Mouse (Mus musculus): ENCODE data around the gene Cdhr4.
"Not testable (repeated sequence)": the region's sequence is repeated elsewhere in the genome, so short reads cannot be mapped to it uniquely, and the experiment has no call there.

The Cdhr4 gene

GRCm38 (mm10) chr9:108010385-108010784, 18.1 kb downstream of the Cdhr4 start:
- DNase-seq (ENCODE audit: low spot score), result no peak

GRCm38 (mm10) chr9:108013577-108013976, 21.3 kb downstream of the Cdhr4 start:
- not testable (repeated sequence) for DNase-seq (ENCODE audit: low spot score)

DNA sequence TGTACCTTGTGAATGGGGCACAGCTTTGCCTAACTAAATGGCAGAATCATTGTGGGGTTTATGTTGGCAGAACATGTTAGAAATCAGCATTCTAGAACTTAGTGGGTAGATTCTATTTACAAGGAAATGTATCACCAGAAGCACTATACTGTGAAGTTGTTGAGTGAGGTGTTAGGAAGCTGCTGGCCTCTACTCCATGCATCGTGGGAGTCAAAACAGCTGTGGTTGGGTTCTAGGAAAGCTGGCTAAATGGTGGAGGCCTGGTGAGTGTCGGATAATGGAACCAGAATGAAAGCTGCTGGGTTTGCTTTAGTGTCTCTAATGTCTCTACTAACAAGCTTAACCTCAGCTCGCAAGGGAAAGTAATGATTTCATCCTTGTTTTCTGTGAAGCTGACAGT, 24.8 kb downstream of the Cdhr4 start:
- no peak for DNase-seq (ENCODE audit: low spot score)

DNA sequence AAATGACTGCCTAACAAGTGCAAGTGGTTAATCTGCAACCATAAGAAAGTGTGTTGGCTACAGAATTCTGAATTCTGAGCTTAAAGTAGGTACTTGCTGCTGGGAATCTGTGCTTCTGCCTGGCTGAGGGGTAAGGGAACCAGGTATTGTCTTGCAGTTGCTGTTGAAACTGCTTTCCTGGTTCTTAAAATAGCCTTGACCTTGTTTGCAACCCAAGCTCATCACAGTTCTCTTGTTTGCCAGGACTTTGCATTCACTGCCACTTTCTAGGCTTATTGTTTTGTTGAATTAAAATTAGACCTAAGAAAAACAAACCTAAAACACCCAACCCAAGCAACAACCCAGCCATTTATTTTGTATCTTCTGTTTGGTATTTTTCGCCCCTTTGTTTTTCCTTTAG, 28.4 kb downstream of the Cdhr4 start:
- DNase-seq (ENCODE audit: low spot score), result no peak

GRCm38 (mm10) chr9:108023216-108023615, 30.9 kb downstream of the Cdhr4 start:
- no peak for DNase-seq (ENCODE audit: low spot score)

DNA sequence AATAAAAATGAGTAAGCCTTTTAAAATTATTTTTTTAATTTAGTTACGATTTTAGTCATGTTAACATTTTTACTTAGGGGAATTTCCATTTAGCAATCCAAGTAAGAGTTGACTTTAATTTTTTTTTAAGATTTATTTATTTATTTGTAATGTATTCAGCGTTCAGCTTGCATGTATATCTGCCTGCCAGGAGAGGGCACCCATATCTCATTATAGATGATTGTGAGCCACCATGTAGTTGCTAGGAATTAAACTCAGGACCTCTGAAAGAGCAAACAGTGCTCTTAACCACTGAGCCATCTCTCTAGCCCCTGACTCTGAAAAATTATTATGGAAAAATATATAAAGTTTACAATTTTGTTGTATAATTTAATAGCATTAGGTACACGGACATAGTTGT, 34.3 kb downstream of the Cdhr4 start:
- no peak for DNase-seq (ENCODE audit: low spot score)

GRCm38 (mm10) chr9:108027867-108028266, 35.6 kb downstream of the Cdhr4 start:
- no peak for DNase-seq (ENCODE audit: low spot score)

DNA sequence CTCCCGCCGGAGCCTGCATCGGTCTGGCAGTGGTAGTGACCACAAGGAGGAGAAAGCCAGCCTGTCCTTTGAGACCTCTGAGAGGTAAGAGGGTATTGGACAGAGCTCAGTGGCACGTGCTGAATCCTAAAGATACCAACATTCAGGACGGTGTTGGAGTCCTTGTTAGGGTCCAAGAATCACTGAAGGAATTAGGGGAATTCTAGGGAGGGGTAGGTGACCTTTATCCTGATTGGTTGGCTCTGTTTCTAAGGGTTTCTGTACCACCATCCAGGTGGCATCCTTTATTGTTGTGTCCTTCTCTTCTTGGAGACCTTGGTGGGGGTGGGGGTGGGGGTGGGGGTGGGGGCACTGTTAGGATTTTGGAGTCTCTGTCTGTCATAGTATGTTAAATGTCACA, 39.8 kb downstream of the Cdhr4 start:
- no peak for DNase-seq (ENCODE audit: low spot score)

DNA sequence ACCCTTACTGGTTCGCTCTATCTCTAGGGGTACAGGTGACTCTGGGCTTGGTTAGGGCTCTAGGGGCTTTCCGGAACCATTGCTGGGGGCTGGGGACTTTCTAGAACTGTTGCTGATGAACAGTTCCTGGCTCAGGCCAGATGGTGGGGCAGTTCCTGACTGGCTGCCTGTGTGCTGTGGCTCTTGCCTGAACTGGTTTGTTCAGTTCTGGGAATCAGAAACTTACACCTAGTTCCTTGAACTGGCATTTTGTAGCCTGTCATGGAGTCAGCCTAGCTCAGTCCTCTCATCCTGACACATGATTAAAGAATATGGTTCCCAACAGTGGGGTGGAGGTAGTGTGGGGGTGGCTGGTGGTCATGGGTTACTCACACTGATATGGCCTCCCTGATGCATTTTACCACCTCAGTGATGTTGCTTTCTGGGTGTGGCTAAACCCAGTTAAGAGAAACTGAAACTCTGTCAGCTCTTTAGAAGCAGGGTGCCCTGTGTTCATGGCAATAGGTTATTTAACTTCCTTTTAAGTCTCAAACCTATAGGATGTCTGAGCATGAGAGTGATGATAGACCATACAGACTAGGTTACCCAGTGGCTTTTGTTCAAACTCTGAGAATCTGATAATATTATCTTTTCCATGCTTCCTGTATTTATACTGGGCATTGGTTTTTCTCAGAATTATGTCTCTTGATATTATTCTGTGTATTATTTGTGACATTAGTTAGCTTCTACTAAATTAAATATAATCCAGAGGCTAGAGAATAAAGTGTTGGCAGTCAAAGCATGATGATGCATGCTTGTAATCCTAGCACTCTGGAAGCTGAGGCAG, 43.2 kb downstream of the Cdhr4 start:
- no peak for DNase-seq (ENCODE audit: low spot score)

- no peak for DNase-seq (ENCODE audit: low spot score)
Measured at GRCm38 (mm10) chr9:108044751-108045492, 52.6 kb downstream of the Cdhr4 start.

DNA sequence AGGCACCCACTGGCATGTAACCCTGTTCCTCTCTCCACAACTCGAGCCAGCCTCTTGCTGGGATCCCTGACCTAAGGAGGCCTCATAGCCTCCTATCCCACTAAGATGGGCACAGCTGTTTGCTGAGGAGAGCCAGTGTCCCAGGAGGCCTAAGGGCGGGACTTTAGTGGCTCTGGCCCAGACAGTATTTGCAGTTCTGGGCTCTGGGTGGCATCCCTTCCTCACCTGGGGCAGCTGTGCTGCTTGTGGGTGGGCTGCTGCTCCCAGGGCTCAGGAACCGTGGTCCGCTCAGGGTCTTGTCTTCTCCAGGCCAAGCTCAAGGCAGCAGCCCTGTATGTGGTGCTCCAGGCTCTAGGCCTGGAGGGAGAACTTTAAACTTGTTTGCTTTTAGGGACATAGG, 54.3 kb downstream of the Cdhr4 start:
- no peak for DNase-seq (ENCODE audit: low spot score)

DNA sequence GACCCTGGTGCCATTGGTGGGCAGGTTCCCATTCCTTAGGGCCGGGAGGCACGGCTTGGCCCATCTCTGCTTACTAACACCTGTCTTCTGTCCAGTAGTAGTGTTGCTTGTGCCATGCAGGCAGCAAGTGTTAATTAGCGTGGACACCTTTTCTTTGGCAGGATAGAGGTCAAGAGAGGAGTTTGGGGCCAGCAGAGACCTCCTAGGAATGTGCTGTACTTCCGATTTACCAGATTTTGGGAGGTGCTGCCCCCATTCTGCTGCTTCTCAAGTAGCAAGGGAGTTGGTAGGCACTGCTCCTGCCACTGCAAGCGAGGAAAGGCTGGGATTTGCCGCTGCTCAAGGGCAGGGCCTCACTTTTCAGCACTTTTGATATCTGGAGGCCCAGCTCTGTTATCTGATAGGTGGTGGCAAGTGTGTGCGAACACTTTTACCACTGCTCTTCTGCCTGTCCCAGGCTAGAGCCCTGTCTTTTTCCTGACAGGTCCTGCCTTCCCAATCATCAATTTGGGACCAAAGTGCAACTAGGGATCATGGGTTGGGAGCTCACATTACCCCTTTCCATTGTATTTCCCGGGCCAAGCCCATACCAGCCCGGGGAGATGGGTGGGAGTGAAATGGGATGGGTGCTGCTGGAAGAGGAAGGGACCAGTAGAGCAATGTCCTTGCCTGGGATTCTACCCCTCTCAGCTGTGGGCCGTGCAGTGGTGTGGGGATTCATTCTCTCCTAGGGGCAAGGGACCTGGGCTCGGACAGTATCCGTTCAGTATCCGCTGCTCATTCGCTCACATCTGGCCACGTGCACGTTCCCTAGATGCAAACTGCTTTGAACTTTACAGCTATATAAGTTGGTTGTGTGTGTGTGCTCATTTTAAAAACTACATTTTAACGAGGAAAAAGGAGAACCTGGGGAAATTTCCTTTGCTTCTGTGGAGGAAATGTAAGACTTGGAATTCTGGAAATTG, 55.6 kb downstream of the Cdhr4 start:
- DNase-seq (ENCODE audit: low spot score), result no peak

GRCm38 (mm10) chr9:108048566-108048955, 56.3 kb downstream of the Cdhr4 start:
- DNase-seq (ENCODE audit: low spot score), result no peak

DNA sequence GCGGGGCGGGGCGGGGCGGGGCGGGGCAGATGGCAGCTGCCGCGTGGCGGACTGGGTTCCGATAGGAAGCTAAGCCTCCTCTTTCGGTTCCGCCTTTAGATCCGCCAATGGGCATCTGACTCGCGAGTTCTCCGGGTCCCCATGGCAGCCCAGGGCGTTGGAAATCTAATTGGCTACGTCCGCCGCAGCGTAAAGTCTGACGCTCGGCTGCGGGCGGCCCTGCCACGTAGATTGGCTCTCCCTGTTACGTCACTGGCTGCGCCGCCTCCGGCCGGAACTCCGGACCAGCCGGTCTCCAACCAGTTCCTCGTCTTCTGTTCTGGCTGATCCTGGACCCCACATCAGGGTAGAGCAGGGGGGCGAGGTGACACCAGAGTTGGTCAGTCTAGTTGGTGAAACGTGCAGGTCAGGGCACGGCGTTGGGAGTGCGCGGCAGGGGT, 56.7 kb downstream of the Cdhr4 start, which contains the start of gene Gmppb:
Gene Gmppb, plus strand, starts transcription at position 227 of the 440 bp plus-strand sequence.
- DNase-seq (ENCODE audit: low spot score), result peak; percentile 80
